Mouse (Mus musculus): ENCODE results near the gene Ces2e.
"Not testable (repeated sequence)": the region's sequence is repeated elsewhere in the genome, so short reads cannot be mapped to it uniquely, and the experiment has no call there.

Ces2e gene

GRCm38 (mm10) chr8:104925972-104926596, at the start of gene Ces2e:
Gene Ces2e, plus strand, starts transcription at chr8:104926260.
- DNase-seq (ENCODE audit: low spot score in 2 of 2) = no peak

GRCm38 (mm10) chr8:104886223-104886926, 39.7 kb upstream of the Ces2e start:
- DNase-seq (ENCODE audit: low spot score in 2 of 2) = not testable (repeated sequence)

GRCm38 (mm10) chr8:104901746-104902145, 24.3 kb upstream of the Ces2e start:
- DNase-seq (ENCODE audit: low spot score in 2 of 2) = no peak

GRCm38 (mm10) chr8:104907111-104907510, 18.9 kb upstream of the Ces2e start:
- DNase-seq (ENCODE audit: low spot score in 2 of 2) = no peak

- DNase-seq (ENCODE audit: low spot score in 2 of 2) = not testable (repeated sequence)
Observed at GRCm38 (mm10) chr8:104909021-104909420, 17.0 kb upstream of the Ces2e start.

GRCm38 (mm10) chr8:104909651-104910050, 16.4 kb upstream of the Ces2e start:
- DNase-seq (ENCODE audit: low spot score in 2 of 2) = not testable (repeated sequence)

GRCm38 (mm10) chr8:104927301-104927700, 1.2 kb downstream of the Ces2e start:
- DNase-seq (ENCODE audit: low spot score in 2 of 2) = no peak

GRCm38 (mm10) chr8:104944665-104945064, 18.6 kb downstream of the Ces2e start:
- DNase-seq (ENCODE audit: low spot score in 2 of 2) = no peak

GRCm38 (mm10) chr8:104947056-104947455, 21.0 kb downstream of the Ces2e start, which contains the start of gene Ces2f:
Gene Ces2f, plus strand, starts transcription at chr8:104947356.
- DNase-seq (ENCODE audit: low spot score in 2 of 2) = no peak

GRCm38 (mm10) chr8:104949031-104949430, 23.0 kb downstream of the Ces2e start:
- DNase-seq (ENCODE audit: low spot score in 2 of 2) = no peak

GRCm38 (mm10) chr8:104961537-104961961, 35.5 kb downstream of the Ces2e start, which contains the start of gene Ces2g:
Gene Ces2g, plus strand, starts transcription at chr8:104961718.
- no peak for DNase-seq (ENCODE audit: low spot score in 2 of 2)

GRCm38 (mm10) chr8:104962229-104962901, 36.3 kb downstream of the Ces2e start:
- DNase-seq (ENCODE audit: low spot score in 2 of 2) = no peak

GRCm38 (mm10) chr8:104963375-104963894, 37.4 kb downstream of the Ces2e start:
- DNase-seq (ENCODE audit: low spot score in 2 of 2) = no peak

- DNase-seq (ENCODE audit: low spot score in 2 of 2) = no peak
Observed at GRCm38 (mm10) chr8:104984126-104984525, 58.1 kb downstream of the Ces2e start.

Measured in right cerebral cortex, adult 2 months (tissue).